Comparison of ENCODE assay signal across 8 mouse cellular contexts in the genomic region with DNA sequence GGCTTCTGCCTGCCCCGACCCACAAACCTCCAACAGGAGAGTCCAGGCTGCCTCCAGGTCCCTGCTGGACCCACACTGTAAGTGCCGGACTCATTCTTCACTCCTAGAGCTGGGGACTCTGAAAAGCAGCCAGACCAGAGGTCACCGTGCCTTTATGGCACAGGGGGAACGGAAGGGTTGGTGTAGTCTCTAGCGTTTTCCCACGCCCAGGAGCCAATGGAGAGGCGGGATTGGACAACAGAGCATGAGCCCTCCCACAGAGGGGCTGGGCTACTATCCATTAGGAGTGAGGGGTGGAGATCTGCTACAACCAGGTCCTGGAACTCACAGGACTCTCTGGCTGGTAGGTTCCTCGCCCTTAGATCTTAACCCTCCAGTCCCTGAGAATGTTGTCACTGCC. TPM values are rescaled to one million over a fixed set of nuclear protein-coding genes. Genes with fewer than 3 reads are reported as not detected.
DNase-seq lines count a peak whose midpoint lies in the region; ATAC-seq and TF ChIP-seq lines count a peak whose summit lies in the region.

No protein-coding gene starts in this region.

- peak overlapping the region; percentile 43 for H3K9ac ChIP-seq in heart, adult 2 months (ENCODE audit: low read depth, low read length)
- no peak overlapping the region for H3K9ac ChIP-seq in liver, embryonic 14.5 days (replicated peaks)
- peak overlapping the region; percentile 43; the same call in 1 of the 2 replicates for H3K9ac ChIP-seq in neural tube, embryonic 12.5 days

- peak; percentile 43; the same call in 1 of the 2 replicates for TF ChIP-seq POLR2A in heart, adult 2 months (IDR thresholded peaks at IDR 0.05; ENCODE audit: insufficient read depth, low read depth, low read length)

- no peak for TF ChIP-seq EP300 in heart, adult 2 months (IDR thresholded peaks at IDR 0.05; ENCODE audit: insufficient read depth, low read depth, low read length)
- no peak for TF ChIP-seq EP300 in liver, embryonic 14.5 days (IDR thresholded peaks at IDR 0.05; ENCODE audit: low read depth)

- no peaks in the 10 kb centered on the region for H3K9me3 ChIP-seq in liver, embryonic 14.5 days (ENCODE audit: control insufficient read depth, low read length)
- no peaks in the 10 kb centered on the region for H3K9me3 ChIP-seq in neural tube, embryonic 12.5 days

- 4% methylated on average over 8 of the region's 8 CpGs for WGBS in heart, adult 2 months
- WGBS in liver, embryonic 14.5 days (ENCODE audit: insufficient replicate concordance), result 6% methylated on average over 8 of the region's 8 CpGs
- 2% methylated on average over 8 of the region's 8 CpGs for WGBS in neural tube, embryonic 12.5 days

- peak overlapping the region; percentile 32; the same call in 1 of the 2 replicates for H3K4me2 ChIP-seq in liver, embryonic 14.5 days (ENCODE audit: low read depth)
- peak overlapping the region; percentile 63 for H3K4me2 ChIP-seq in neural tube, embryonic 12.5 days (replicated peaks)

- H3K79me2 ChIP-seq in heart, adult 2 months (replicated peaks; ENCODE audit: control insufficient read depth, insufficient read depth, low read length), result no peaks in the 10 kb centered on the region

- H3K4me3 ChIP-seq in heart, adult 2 months, result peak overlapping the region; percentile 32; the same call in 1 of the 2 replicates
- H3K4me3 ChIP-seq in liver, embryonic 14.5 days (ENCODE audit: insufficient read depth in 1 of 2, low read depth in 2 of 2, low read length in 2 of 2), result no peak overlapping the region
- peak overlapping the region; percentile 39 for H3K4me3 ChIP-seq in neural tube, embryonic 12.5 days

- no peaks in the 10 kb centered on the region; the same call in 1 of the 2 replicates for H3K27me3 ChIP-seq in heart, adult 2 months (ENCODE audit: control insufficient read depth, insufficient read depth, low read length)
- H3K27me3 ChIP-seq in liver, embryonic 14.5 days (ENCODE audit: control insufficient read depth, insufficient read depth, low read length), result peaks cover 30% of the 10 kb centered on the region
- H3K27me3 ChIP-seq in neural tube, embryonic 12.5 days (replicated peaks), result peaks cover 11% of the 10 kb centered on the region; the same call in 1 of the 2 replicates

- intact Hi-C loops in heart, adult 2 months (cut with DNase I), result no loop called here

- TF ChIP-seq CTCF in heart, adult 2 months (IDR thresholded peaks at IDR 0.05), result 0 out of 2 replicates have a peak, but pooled peaks have one; percentile 7
- TF ChIP-seq CTCF in liver, embryonic 14.5 days (IDR thresholded peaks at IDR 0.05; ENCODE audit: low read depth), result no peak

- H3K36me3 ChIP-seq in heart, adult 2 months (ENCODE audit: control insufficient read depth, insufficient read depth, low read length), result no peaks in the 10 kb centered on the region
- H3K36me3 ChIP-seq in liver, embryonic 14.5 days (replicated peaks; ENCODE audit: control insufficient read depth, insufficient read depth, low read depth), result no peaks in the 10 kb centered on the region
- H3K36me3 ChIP-seq in neural tube, embryonic 12.5 days, result no peaks in the 10 kb centered on the region

- H3K27ac ChIP-seq in heart, adult 2 months, result 0 out of 2 replicates have a peak overlapping the region, but pooled peaks have one; percentile 41
- H3K27ac ChIP-seq in liver, embryonic 14.5 days, result no peak overlapping the region
- H3K27ac ChIP-seq in neural tube, embryonic 12.5 days, result no peak overlapping the region

- peak; percentile 45; the same call in 1 of the 2 replicates for ATAC-seq in cerebellum, adult (ENCODE audit: insufficient number of reproducible peaks, low FRiP score, low TSS enrichment)
- peak; percentile 21; the same call in 1 of the 2 replicates for ATAC-seq in liver, embryonic 14.5 days (ENCODE audit: insufficient read depth)
- peak; percentile 62 for ATAC-seq in neural tube, embryonic 12.5 days (ENCODE audit: low FRiP score, low read depth)
- no peak for ATAC-seq in erythroblast, adult 5-6 weeks (replicated peaks; ENCODE audit: low FRiP score, poor library complexity, severe bottlenecking)

- DNase-seq in cerebellum, adult 8-10 months, result no peak
- DNase-seq in embryo, embryonic 10 days (ENCODE audit: low spot score), result peak; percentile 96
- DNase-seq in heart, adult 2 months, result peak; percentile 53 to 75
- DNase-seq in kidney, adult 18-20 months, result peak; percentile 81
- no peak for DNase-seq in liver, embryonic 14.5 days (ENCODE audit: low read depth in 3 of 3, low spot score in 3 of 3)

- peaks cover 1% of the 10 kb centered on the region; the same call in 1 of the 2 replicates for H3K4me1 ChIP-seq in heart, adult 2 months (ENCODE audit: control insufficient read depth, insufficient read depth, low read length)
- H3K4me1 ChIP-seq in liver, embryonic 14.5 days (replicated peaks; ENCODE audit: control insufficient read depth in 2 of 2, insufficient read depth in 2 of 2, low read length in 1 of 2), result peaks cover 5 to 7% of the 10 kb centered on the region in 2 experiments
- H3K4me1 ChIP-seq in neural tube, embryonic 12.5 days, result peaks cover 41% of the 10 kb centered on the region

RNA-seq across cellular contexts. Expression of a gene that starts 14.4 kb away (rescaled TPM):
- not detected for total RNA-seq in heart, adult 2 months (2021)
- polyA plus RNA-seq in heart, adult 2 months (2012; rRNA removed), result 0.10 TPM in 1 of 2 replicates, not detected in the other
- polyA plus RNA-seq in liver, embryonic 14.5 days (2012; rRNA removed), result 0.04 and 0.16 TPM in 2 replicates
- not detected in 2 replicates for polyA plus RNA-seq in liver, embryonic 14.5 days (2014; fragmentation: Nextera tagmentation; extraction: Ambion mirVana)
- 396 and 412 TPM in 2 replicates for polyA plus RNA-seq in neural tube, embryonic 12.5 days (2016; fragmentation: Nextera tagmentation; extraction: Ambion mirVana)
- total RNA-seq in erythroblast, adult 5-6 weeks (2015; ENCODE audit: low replicate concordance), result not detected in 2 replicates
- not detected in 2 replicates for total RNA-seq in erythroblast, adult 5-6 weeks (2017; ENCODE audit: low replicate concordance)

RNA-seq across cellular contexts. Expression of a gene that starts 17.6 kb away (rescaled TPM):
- total RNA-seq in heart, adult 2 months (2021), result 10 to 100 TPM; 40.7 to 43.9 TPM
- 59.6 and 81.2 TPM in 2 replicates for polyA plus RNA-seq in heart, adult 2 months (2012; rRNA removed)
- 27.9 and 32.5 TPM in 2 replicates for polyA plus RNA-seq in liver, embryonic 14.5 days (2012; rRNA removed)
- polyA plus RNA-seq in liver, embryonic 14.5 days (2014; fragmentation: Nextera tagmentation; extraction: Ambion mirVana), result 19.5 and 21.6 TPM in 2 replicates
- 41.2 and 46.3 TPM in 2 replicates for polyA plus RNA-seq in neural tube, embryonic 12.5 days (2016; fragmentation: Nextera tagmentation; extraction: Ambion mirVana)
- 11.7 and 19.6 TPM in 2 replicates for total RNA-seq in erythroblast, adult 5-6 weeks (2015; ENCODE audit: low replicate concordance)
- total RNA-seq in erythroblast, adult 5-6 weeks (2017; ENCODE audit: low replicate concordance), result 11.1 and 11.2 TPM in 2 replicates

RNA-seq across cellular contexts. Expression of a gene that starts 18.0 kb away (rescaled TPM):
- total RNA-seq in heart, adult 2 months (2021), result 1 to 10 TPM; 6.1 to 7.0 TPM
- polyA plus RNA-seq in heart, adult 2 months (2012; rRNA removed), result 16.1 and 18.8 TPM in 2 replicates
- 122 and 308 TPM in 2 replicates for polyA plus RNA-seq in liver, embryonic 14.5 days (2012; rRNA removed)
- 37.0 and 38.7 TPM in 2 replicates for polyA plus RNA-seq in liver, embryonic 14.5 days (2014; fragmentation: Nextera tagmentation; extraction: Ambion mirVana)
- 0.34 and 1.2 TPM in 2 replicates for polyA plus RNA-seq in neural tube, embryonic 12.5 days (2016; fragmentation: Nextera tagmentation; extraction: Ambion mirVana)
- total RNA-seq in erythroblast, adult 5-6 weeks (2015; ENCODE audit: low replicate concordance), result 634 and 677 TPM in 2 replicates
- 775 and 846 TPM in 2 replicates for total RNA-seq in erythroblast, adult 5-6 weeks (2017; ENCODE audit: low replicate concordance)

RNA-seq across cellular contexts. Expression of a gene that starts 47.4 kb away (rescaled TPM):
- 10 to 100 TPM; 77.1 to 95.9 TPM for total RNA-seq in heart, adult 2 months (2021)
- polyA plus RNA-seq in heart, adult 2 months (2012; rRNA removed), result 77.3 and 110 TPM in 2 replicates
- polyA plus RNA-seq in liver, embryonic 14.5 days (2012; rRNA removed), result 4.0 and 5.8 TPM in 2 replicates
- 9.3 and 9.8 TPM in 2 replicates for polyA plus RNA-seq in liver, embryonic 14.5 days (2014; fragmentation: Nextera tagmentation; extraction: Ambion mirVana)
- polyA plus RNA-seq in neural tube, embryonic 12.5 days (2016; fragmentation: Nextera tagmentation; extraction: Ambion mirVana), result 36.1 and 40.4 TPM in 2 replicates
- total RNA-seq in erythroblast, adult 5-6 weeks (2015; ENCODE audit: low replicate concordance), result 3.6 and 8.8 TPM in 2 replicates
- total RNA-seq in erythroblast, adult 5-6 weeks (2017; ENCODE audit: low replicate concordance), result 2.3 and 2.5 TPM in 2 replicates

Comparison
In these comparisons a context has a peak if more than half of its experiments do, and no peak if none do; other contexts are left out.
1. DNase-seq: peak in embryo, embryonic 10 days (single experiment), heart, adult 2 months (2 of 2) and kidney, adult 18-20 months (single experiment); none in cerebellum, adult 8-10 months (single experiment) and liver, embryonic 14.5 days (0 of 3).
2. H3K4me3 ChIP-seq: peak in heart, adult 2 months (single experiment) and neural tube, embryonic 12.5 days (single experiment); none in liver, embryonic 14.5 days (0 of 2).
3. RNA of a gene that starts 14.4 kb away (polyA plus RNA-seq): 396 to 412 TPM in neural tube, embryonic 12.5 days; 0.10 TPM in heart, adult 2 months and 0.04 to 0.16 TPM in liver, embryonic 14.5 days; every median in the first group is over 100 times any median in the second.